Mouse (Mus musculus) MEL (cell line): ENCODE data around the gene Scfd2. TPM values are rescaled to one million over a fixed set of nuclear protein-coding genes. Genes with fewer than 3 reads are reported as not detected.

ENCODE experiments used
- DNase-seq: peaks from one replicate; pipeline ENCODE4 v3.0.0; 2011; ENCODE audit warnings: low read depth, low spot score
- H3K27ac ChIP-seq: 2 replicates; pipeline ENCODE4 v1.5.1; 2012; ENCODE audit warnings: low read depth, mild to moderate bottlenecking, control low read depth, low read length, moderate library complexity; ENCODE audit not compliant: control insufficient read depth
- H3K27me3 ChIP-seq, 2 experiments: fragments of 150-350 bp in 1 of 2; sonication (generic) in 1 of 2; 2 replicates each; pipeline ENCODE4 v1.6.1; 2012; ENCODE audit warnings: low read length in 2 of 2, mild to moderate bottlenecking in 2 of 2, improper control_type of control experiment in 1 of 2, moderate library complexity in 1 of 2; ENCODE audit not compliant: insufficient read depth in 2 of 2, control insufficient read depth in 1 of 2
- H3K36me3 ChIP-seq, 2 experiments: 2 replicates each; pipeline ENCODE4 v1.6.1; 2012 to 2014; ENCODE audit warnings: low read length in 2 of 2, improper control_type of control experiment in 1 of 2, inconsistent platforms in 1 of 2, mild to moderate bottlenecking in 1 of 2; ENCODE audit not compliant: insufficient read depth in 2 of 2, control insufficient read depth in 1 of 2
- H3K4me1 ChIP-seq, 2 experiments: fragments of 150-350 bp in 1 of 2; sonication (generic) in 1 of 2; 2 replicates each; pipeline ENCODE4 v1.6.1; 2012; ENCODE audit warnings: low read length in 2 of 2, improper control_type of control experiment in 1 of 2, mild to moderate bottlenecking in 1 of 2; ENCODE audit not compliant: insufficient read depth in 2 of 2, control insufficient read depth in 1 of 2
- H3K4me3 ChIP-seq, 2 experiments: fragments of 150-350 bp in 1 of 2; sonication (generic) in 1 of 2; 2 replicates each; pipeline ENCODE4 v1.5.1; 2012; ENCODE audit warnings: low read depth in 2 of 2, low read length in 2 of 2, mild to moderate bottlenecking in 2 of 2, moderate library complexity in 2 of 2, control low read depth in 1 of 2, improper control_type of control experiment in 1 of 2; ENCODE audit not compliant: control insufficient read depth in 1 of 2, insufficient read depth in 1 of 2
- H3K79me2 ChIP-seq: 2 replicates; pipeline ENCODE4 v1.6.1; 2012; ENCODE audit warnings: mild to moderate bottlenecking, low read length, moderate library complexity; ENCODE audit not compliant: control insufficient read depth, poor library complexity, insufficient read depth
- H3K9ac ChIP-seq: 2 replicates; pipeline ENCODE4 v1.6.1; 2012; ENCODE audit warnings: low read depth, mild to moderate bottlenecking, control low read depth, low read length, moderate library complexity; ENCODE audit not compliant: control insufficient read depth, poor library complexity, severe bottlenecking
- H3K9me3 ChIP-seq: fragments of 150-350 bp; sonication (generic); replicated peaks from 2 replicates; pipeline ENCODE4 v1.6.1; 2012; ENCODE audit warnings: mild to moderate bottlenecking, low read length, improper control_type of control experiment, moderate library complexity; ENCODE audit not compliant: insufficient read depth
- CHD1 ChIP-seq: IDR thresholded peaks from 2 replicates; pipeline ENCODE4 v1.6.1; 2012; ENCODE audit warnings: low read depth, mild to moderate bottlenecking, inconsistent platforms, low read length, improper control_type of control experiment
- CHD2 ChIP-seq: IDR thresholded peaks from 2 replicates; pipeline ENCODE4 v1.6.1; 2011; ENCODE audit warnings: low read length, improper control_type of control experiment
- CTCF ChIP-seq, 3 experiments: IDR thresholded peaks in 2 of 3; conservative IDR thresholded peaks in 1 of 3; 2 replicates each; pipeline ENCODE4 v1.5.1; 2011 to 2012; ENCODE audit warnings: low read length in 3 of 3, low read depth in 2 of 3, mild to moderate bottlenecking in 2 of 3, improper control_type of control experiment in 1 of 3, inconsistent platforms in 1 of 3, mixed read lengths in 1 of 3, moderate library complexity in 1 of 3; ENCODE audit not compliant: control insufficient read depth in 1 of 3, insufficient read depth in 1 of 3, poor library complexity in 1 of 3, severe bottlenecking in 1 of 3
- E2F4 ChIP-seq: IDR thresholded peaks from 2 replicates; pipeline ENCODE4 v1.6.1; 2011; ENCODE audit warnings: low read depth, low read length, improper control_type of control experiment, borderline replicate concordance
- EP300 ChIP-seq, 2 experiments: IDR thresholded peaks; 2 replicates each; pipeline ENCODE4 v1.6.1; 2011; ENCODE audit warnings: improper control_type of control experiment in 2 of 2, low read length in 2 of 2, low read depth in 1 of 2, mild to moderate bottlenecking in 1 of 2
- ETS1 ChIP-seq: IDR thresholded peaks from 2 replicates; pipeline ENCODE4 v1.6.1; 2012; ENCODE audit warnings: low read depth, mild to moderate bottlenecking, inconsistent platforms, low read length, improper control_type of control experiment, moderate library complexity
- GATA1 ChIP-seq: IDR thresholded peaks from 2 replicates; pipeline ENCODE4 v1.6.1; 2011; ENCODE audit warnings: low read depth, low read length, improper control_type of control experiment
- HCFC1 ChIP-seq: IDR thresholded peaks from 2 replicates; pipeline ENCODE4 v1.6.1; 2012; ENCODE audit warnings: low read depth, mild to moderate bottlenecking, inconsistent platforms, low read length, improper control_type of control experiment, moderate library complexity
- KAT2A ChIP-seq: conservative IDR thresholded peaks from 2 replicates; pipeline ENCODE4 v1.6.1; 2012; ENCODE audit warnings: low read depth, low read length, improper control_type of control experiment, inconsistent platforms
- MAX ChIP-seq: IDR thresholded peaks from 2 replicates; pipeline ENCODE4 v1.6.1; 2011; ENCODE audit warnings: low read length, improper control_type of control experiment
- MYB ChIP-seq: IDR thresholded peaks from 2 replicates; pipeline ENCODE4 v1.6.1; 2011; ENCODE audit warnings: mild to moderate bottlenecking, low read depth, low read length, improper control_type of control experiment
- MYC ChIP-seq: IDR thresholded peaks from 2 replicates; pipeline ENCODE4 v1.6.1; 2011; ENCODE audit warnings: low read depth, mild to moderate bottlenecking, low read length, improper control_type of control experiment, moderate library complexity
- NELFE ChIP-seq: IDR thresholded peaks from 2 replicates; pipeline ENCODE4 v1.6.1; 2011; ENCODE audit warnings: low read depth, low read length, improper control_type of control experiment
- POLR2AphosphoS2 ChIP-seq: IDR thresholded peaks from 2 replicates; pipeline ENCODE4 v1.6.1; 2011; ENCODE audit warnings: low read length, improper control_type of control experiment
- RAD21 ChIP-seq: IDR thresholded peaks from 2 replicates; pipeline ENCODE4 v1.6.1; 2011; ENCODE audit warnings: mild to moderate bottlenecking, low read depth, low read length, improper control_type of control experiment
- RCOR1 ChIP-seq: IDR thresholded peaks from 2 replicates; pipeline ENCODE4 v1.6.1; 2012; ENCODE audit warnings: low read depth, mild to moderate bottlenecking, inconsistent platforms, low read length, improper control_type of control experiment
- SIN3A ChIP-seq: IDR thresholded peaks from 2 replicates; pipeline ENCODE4 v1.6.1; 2012; ENCODE audit warnings: low read length, improper control_type of control experiment, inconsistent platforms
- UBTF ChIP-seq: IDR thresholded peaks from 2 replicates; pipeline ENCODE4 v1.6.1; 2012; ENCODE audit warnings: low read depth, mild to moderate bottlenecking, inconsistent platforms, low read length, improper control_type of control experiment, moderate library complexity, borderline replicate concordance; ENCODE audit not compliant: insufficient read depth
- USF1 ChIP-seq: IDR thresholded peaks from 2 replicates; pipeline ENCODE4 v1.6.1; 2014; ENCODE audit warnings: low read depth, mild to moderate bottlenecking, inconsistent platforms, low read length, improper control_type of control experiment, moderate library complexity
- USF2 ChIP-seq, 2 experiments: IDR thresholded peaks; 2 replicates each; pipeline ENCODE4 v1.6.1; 2011 to 2012; ENCODE audit warnings: improper control_type of control experiment in 2 of 2, low read length in 2 of 2, borderline replicate concordance in 1 of 2, inconsistent platforms in 1 of 2, low read depth in 1 of 2, mild to moderate bottlenecking in 1 of 2; ENCODE audit not compliant: insufficient read depth in 1 of 2
- ZC3H11A ChIP-seq: IDR thresholded peaks from 2 replicates; pipeline ENCODE4 v1.6.1; 2012; ENCODE audit warnings: low read depth, mild to moderate bottlenecking, inconsistent platforms, low read length, improper control_type of control experiment
- ZKSCAN1 ChIP-seq: IDR thresholded peaks from 2 replicates; pipeline ENCODE4 v1.6.1; 2012; ENCODE audit warnings: low read depth, mild to moderate bottlenecking, inconsistent platforms, low read length, improper control_type of control experiment, moderate library complexity
- ZNF384 ChIP-seq: IDR thresholded peaks from 2 replicates; pipeline ENCODE4 v1.6.1; 2012; ENCODE audit warnings: low read depth, mild to moderate bottlenecking, inconsistent platforms, low read length, improper control_type of control experiment
- polyA plus RNA-seq, 2 experiments: library from polyadenylated mRNA; stranded (reverse) in 1 of 2; unstranded in 1 of 2; fragments of >175 nt in 1 of 2; fragments of >200 nt in 1 of 2; gene quantifications; 2 replicates each; pipeline versions ENCODE4 v1.2.1 to v1.2.4; 2012; ENCODE audit warnings: low replicate concordance in 2 of 2, low read depth in 1 of 2; ENCODE audit not compliant: insufficient read length in 2 of 2, insufficient read depth in 1 of 2, missing spikeins in 1 of 2
- total RNA-seq: library from RNA; depleted of rRNA; stranded (reverse); fragments of 300-350 nt; gene quantifications from 2 replicates; pipeline ENCODE4 v1.2.3, GENCODE M21; 2012

Scfd2 gene
- total and polyA plus RNA-seq, 3 experiments = 18.8 to 20.3 TPM; not detected in 1

- no peaks in the 10 kb centered on the region for H3K9me3 ChIP-seq
- H3K36me3 ChIP-seq = no peaks in the 10 kb centered on the region
- TF ChIP-seq ZNF384 (no peak), E2F4 (no peak), NELFE (no peak), EP300 (IDR thresholded peaks at IDR 0.05; ENCODE audit: low read depth in 1 of 2, low read length in 2 of 2) (no peak), GATA1 (no peak), POLR2AphosphoS2 (no peak), SIN3A (no peak), KAT2A (no peak), RAD21 (no peak), MAX (no peak), USF1 (no peak), CHD1 (no peak), HCFC1 (no peak), UBTF (no peak), ETS1 (no peak), USF2 (IDR thresholded peaks at IDR 0.05; ENCODE audit: borderline replicate concordance in 1 of 2, insufficient read depth in 1 of 2, low read depth in 1 of 2, low read length in 2 of 2) (no peak), ZC3H11A (no peak), MYB (no peak), RCOR1 (no peak), MYC (no peak)
- TF ChIP-seq, all 39 proteins: peak for 0
- DNase-seq = no peak
- 0 out of 4 replicates have a peak, but pooled peaks cover 0 to 4% of the 10 kb centered on the region in 2 experiments for H3K4me1 ChIP-seq
- H3K4me3 ChIP-seq = no peak overlapping the region
- no peak overlapping the region for H3K9ac ChIP-seq
- H3K27ac ChIP-seq = no peak overlapping the region
- H3K27me3 ChIP-seq = no peaks in the 10 kb centered on the region
- H3K79me2 ChIP-seq = no peaks in the 10 kb centered on the region
Measured at GRCm38 (mm10) chr5:74261016-74261415, 270.5 kb downstream of the Scfd2 start.

- no peaks in the 10 kb centered on the region for H3K27me3 ChIP-seq
- H3K79me2 ChIP-seq = no peaks in the 10 kb centered on the region
- no peaks in the 10 kb centered on the region for H3K9me3 ChIP-seq
- TF ChIP-seq ZKSCAN1 = no peak
- TF ChIP-seq CHD1 = no peak
- TF ChIP-seq MYC = no peak
- no peak for TF ChIP-seq CHD2
- no peak for TF ChIP-seq MYB
- no peak for TF ChIP-seq RAD21
- TF ChIP-seq CTCF (IDR thresholded peaks at IDR 0.05 in 2 of 3, conservative IDR thresholded peaks at IDR 0.05 in 1 of 3; ENCODE audit: control insufficient read depth in 1 of 3, insufficient read depth in 1 of 3, low read depth in 2 of 3, low read length in 3 of 3, poor library complexity in 1 of 3, severe bottlenecking in 1 of 3) = no peak
- 0 out of 4 replicates have a peak, but pooled peaks cover 0 to 4% of the 10 kb centered on the region in 2 experiments for H3K4me1 ChIP-seq
- H3K36me3 ChIP-seq = no peaks in the 10 kb centered on the region
- DNase-seq = no peak
- no peak overlapping the region for H3K27ac ChIP-seq
- H3K4me3 ChIP-seq = no peak overlapping the region
- no peak overlapping the region for H3K9ac ChIP-seq
Measured at GRCm38 (mm10) chr5:74260378-74260809, 271.2 kb downstream of the Scfd2 start.
